10 mouse cellular contexts compared by ENCODE assay signal in genomic region chr8:123807852-123808573, GRCm38 (mm10). TPM values are rescaled to one million over a fixed set of nuclear protein-coding genes. Genes with fewer than 3 reads are reported as not detected.
DNase-seq lines count a peak whose midpoint lies in the region; ATAC-seq and TF ChIP-seq lines count a peak whose summit lies in the region.
"Had no signal": no experiment of that assay in that cellular context is flagged by ENCODE, and none has a peak within 500 bp of the region (broad histone marks: within the 10 kb centered on the region; RNA-seq: fewer than 3 reads in every experiment).

No protein-coding gene starts in this region.

- H3K4me1 ChIP-seq in heart, embryonic 14.5 days (ENCODE audit: control insufficient read depth in 2 of 2, insufficient read depth in 2 of 2, low read length in 2 of 2), result peaks cover 9 to 17% of the 10 kb centered on the region in 2 experiments
- H3K4me1 ChIP-seq in heart, adult 2 months (ENCODE audit: control insufficient read depth, insufficient read depth, low read length), result peaks cover 7% of the 10 kb centered on the region
- peaks cover 52% of the 10 kb centered on the region for H3K4me1 ChIP-seq in forebrain, embryonic 10.5 days
- peaks cover 11% of the 10 kb centered on the region for H3K4me1 ChIP-seq in intestine, postnatal 0 days (replicated peaks; ENCODE audit: control insufficient read depth, insufficient read depth, low read length)
- peaks cover 30% of the 10 kb centered on the region for H3K4me1 ChIP-seq in midbrain, embryonic 15.5 days

- no peaks in the 10 kb centered on the region for H3K36me3 ChIP-seq in heart, embryonic 14.5 days (ENCODE audit: control insufficient read depth, insufficient read depth, low read length)
- no peaks in the 10 kb centered on the region for H3K36me3 ChIP-seq in heart, adult 2 months (ENCODE audit: control insufficient read depth, insufficient read depth, low read length)
- H3K36me3 ChIP-seq in forebrain, embryonic 10.5 days (replicated peaks), result peaks cover 27% of the 10 kb centered on the region
- H3K36me3 ChIP-seq in intestine, postnatal 0 days (ENCODE audit: control insufficient read depth, insufficient read depth), result peaks cover 4% of the 10 kb centered on the region; the same call in 1 of the 2 replicates
- no peaks in the 10 kb centered on the region for H3K36me3 ChIP-seq in midbrain, embryonic 15.5 days (replicated peaks)

- no peak for TF ChIP-seq CTCF in heart, adult 2 months (IDR thresholded peaks at IDR 0.05)
- no peak for TF ChIP-seq CTCF in intestine, postnatal 0 days (IDR thresholded peaks at IDR 0.05; ENCODE audit: low read depth)

- no peak overlapping the region for H3K27ac ChIP-seq in heart, embryonic 14.5 days (replicated peaks in 1 of 2; ENCODE audit: control insufficient read depth in 1 of 2, insufficient read depth in 1 of 2, low read depth in 2 of 2, low read length in 2 of 2)
- H3K27ac ChIP-seq in heart, adult 2 months, result no peak overlapping the region
- peak overlapping the region; percentile 96 for H3K27ac ChIP-seq in forebrain, embryonic 10.5 days
- H3K27ac ChIP-seq in intestine, postnatal 0 days (ENCODE audit: low read depth, low read length), result peak overlapping the region; percentile 96; the same call in 1 of the 2 replicates
- no peak overlapping the region for H3K27ac ChIP-seq in midbrain, embryonic 15.5 days

- 80% methylated on average over 6 of the region's 6 CpGs for whole genome bisulfite sequencing in heart, embryonic 14.5 days
- 74% methylated on average over 6 of the region's 6 CpGs for WGBS in heart, adult 2 months
- WGBS in forebrain, embryonic 10.5 days, result 69% methylated on average over 6 of the region's 6 CpGs
- WGBS in intestine, postnatal 0 days, result 55% methylated on average over 6 of the region's 6 CpGs
- 67% methylated on average over 6 of the region's 6 CpGs for WGBS in midbrain, embryonic 15.5 days

- peak overlapping the region; percentile 63; the same call in 1 of the 2 replicates for H3K4me2 ChIP-seq in heart, embryonic 14.5 days (ENCODE audit: low read length)
- H3K4me2 ChIP-seq in intestine, postnatal 0 days (replicated peaks; ENCODE audit: low read depth), result peak overlapping the region; percentile 84
- peak overlapping the region; percentile 67; the same call in 1 of the 2 replicates for H3K4me2 ChIP-seq in midbrain, embryonic 15.5 days

- ATAC-seq in heart, embryonic 14.5 days (ENCODE audit: insufficient number of reproducible peaks, insufficient read depth, low FRiP score, low read depth), result no peak
- no peak for ATAC-seq in intestine, postnatal 0 days
- no peak for ATAC-seq in midbrain, embryonic 15.5 days (replicated peaks)

- TF ChIP-seq POLR2A in heart, adult 2 months (IDR thresholded peaks at IDR 0.05; ENCODE audit: insufficient read depth, low read depth, low read length), result no peak

- intact Hi-C loops in heart, adult 2 months (cut with DNase I), result no loop called here

- H3K9ac ChIP-seq in heart, embryonic 14.5 days (ENCODE audit: low read length), result no peak overlapping the region
- H3K9ac ChIP-seq in heart, adult 2 months (ENCODE audit: low read depth, low read length), result no peak overlapping the region
- H3K9ac ChIP-seq in intestine, postnatal 0 days (ENCODE audit: low read depth, low read length), result 0 out of 2 replicates have a peak overlapping the region, but pooled peaks have one; percentile 95
- H3K9ac ChIP-seq in midbrain, embryonic 15.5 days, result no peak overlapping the region

- DNase-seq in heart, adult 2 months, result no peak
- DNase-seq in forebrain, embryonic 10.5 days (ENCODE audit: extremely low spot score, low spot score), result no peak
- no peak for DNase-seq in adrenal gland, adult (ENCODE audit: inconsistent age in 2 of 2, low spot score in 1 of 2)
- no peak for DNase-seq in thymus, postnatal 25 days
- DNase-seq in lung, postnatal 36 days, result no peak
- DNase-seq: cerebellum, adult 11 months; heart, postnatal 4 days had no signal

- no peaks in the 10 kb centered on the region for H3K9me3 ChIP-seq in heart, embryonic 14.5 days (ENCODE audit: control insufficient read depth, low read length)
- H3K9me3 ChIP-seq in forebrain, embryonic 10.5 days, result no peaks in the 10 kb centered on the region
- H3K9me3 ChIP-seq in intestine, postnatal 0 days (ENCODE audit: control insufficient read depth), result no peaks in the 10 kb centered on the region
- H3K9me3 ChIP-seq in midbrain, embryonic 15.5 days, result no peaks in the 10 kb centered on the region

- H3K79me2 ChIP-seq in heart, adult 2 months (replicated peaks; ENCODE audit: control insufficient read depth, insufficient read depth, low read length), result peaks cover 3% of the 10 kb centered on the region; the same call in 1 of the 2 replicates

- no peak overlapping the region for H3K4me3 ChIP-seq in heart, embryonic 14.5 days (ENCODE audit: control insufficient read depth in 1 of 2, insufficient read depth in 1 of 2, low read depth in 1 of 2, low read length in 2 of 2)
- no peak overlapping the region for H3K4me3 ChIP-seq in heart, adult 2 months
- H3K4me3 ChIP-seq in forebrain, embryonic 10.5 days, result peak overlapping the region; percentile 74
- peak overlapping the region; percentile 93; the same call in 1 of the 2 replicates for H3K4me3 ChIP-seq in intestine, postnatal 0 days (ENCODE audit: low read depth, low read length)
- H3K4me3 ChIP-seq in midbrain, embryonic 15.5 days, result no peak overlapping the region

- no peaks in the 10 kb centered on the region for H3K27me3 ChIP-seq in heart, embryonic 14.5 days (ENCODE audit: control insufficient read depth, insufficient read depth, low read length)
- H3K27me3 ChIP-seq in heart, adult 2 months (ENCODE audit: control insufficient read depth, insufficient read depth, low read length), result no peaks in the 10 kb centered on the region
- no peaks in the 10 kb centered on the region for H3K27me3 ChIP-seq in forebrain, embryonic 10.5 days (ENCODE audit: poor library complexity, severe bottlenecking)
- no peaks in the 10 kb centered on the region for H3K27me3 ChIP-seq in intestine, postnatal 0 days (replicated peaks; ENCODE audit: control insufficient read depth, insufficient read depth, low read length)
- no peaks in the 10 kb centered on the region for H3K27me3 ChIP-seq in midbrain, embryonic 15.5 days (replicated peaks)

- TF ChIP-seq EP300 in heart, adult 2 months (IDR thresholded peaks at IDR 0.05; ENCODE audit: insufficient read depth, low read depth, low read length), result no peak

RNA-seq across cellular contexts. Expression of gene Rab4a, which starts 2.2 kb away (rescaled TPM):
- 31.7 and 34.7 TPM in 2 replicates for polyA plus RNA-seq in heart, embryonic 14.5 days (2014; fragmentation: Nextera tagmentation; extraction: Ambion mirVana)
- total RNA-seq in heart, adult 2 months (2021), result 1 to 10 TPM; 7.7 to 8.4 TPM
- 10.6 and 12.7 TPM in 2 replicates for polyA plus RNA-seq in heart, adult 2 months (2012; rRNA removed)
- polyA plus RNA-seq in forebrain, embryonic 10.5 days (2016; fragmentation: Nextera tagmentation; extraction: Ambion mirVana), result 74.9 and 77.6 TPM in 2 replicates
- polyA plus RNA-seq in intestine, postnatal 0 days (2015; fragmentation: Nextera tagmentation; extraction: Ambion mirVana), result 104 TPM in 2 replicates
- polyA plus RNA-seq in midbrain, embryonic 15.5 days (2015; fragmentation: Nextera tagmentation; extraction: Ambion mirVana), result 73.5 and 76.3 TPM in 2 replicates

RNA-seq across cellular contexts. Expression of gene Ccsap, which starts 52.0 kb away (rescaled TPM):
- polyA plus RNA-seq in heart, embryonic 14.5 days (2014; fragmentation: Nextera tagmentation; extraction: Ambion mirVana), result 2.9 and 3.7 TPM in 2 replicates
- total RNA-seq in heart, adult 2 months (2021), result under 1 TPM; 0.68 to 0.81 TPM
- 0.18 and 0.70 TPM in 2 replicates for polyA plus RNA-seq in heart, adult 2 months (2012; rRNA removed)
- 7.3 and 8.2 TPM in 2 replicates for polyA plus RNA-seq in forebrain, embryonic 10.5 days (2016; fragmentation: Nextera tagmentation; extraction: Ambion mirVana)
- 1.5 and 1.8 TPM in 2 replicates for polyA plus RNA-seq in intestine, postnatal 0 days (2015; fragmentation: Nextera tagmentation; extraction: Ambion mirVana)
- 5.4 and 6.0 TPM in 2 replicates for polyA plus RNA-seq in midbrain, embryonic 15.5 days (2015; fragmentation: Nextera tagmentation; extraction: Ambion mirVana)

Comparison
In these comparisons a context has a peak if more than half of its experiments do, and no peak if none do; other contexts are left out.
1. H3K27ac ChIP-seq: peak in forebrain, embryonic 10.5 days (single experiment) and intestine, postnatal 0 days (single experiment); none in heart, embryonic 14.5 days (0 of 2), heart, adult 2 months (single experiment) and midbrain, embryonic 15.5 days (single experiment).
2. H3K4me3 ChIP-seq: peak in forebrain, embryonic 10.5 days (single experiment) and intestine, postnatal 0 days (single experiment); none in heart, embryonic 14.5 days (0 of 2), heart, adult 2 months (single experiment) and midbrain, embryonic 15.5 days (single experiment).
3. Peak in every context shown above with its lines, with median percentiles within 50 percentile points of each other: H3K4me2 ChIP-seq.